Mouse (Mus musculus) CH12.LX (cell line): ENCODE measurements at regions not wholly inside any gene's neighbourhood (a gene's known extent, or its start where the extent isn't known, plus 50 kb on each side); places are given as distances from the start of the nearest gene placed in this dataset.

ENCODE experiments used
- DNase-seq: peaks from one replicate; pipeline ENCODE4 v3.0.0-alpha.2; 2013; ENCODE audit errors: extremely low read depth
- H3K27ac ChIP-seq: 2 replicates; pipeline ENCODE4 v1.5.1; 2012; ENCODE audit warnings: low read depth, mild to moderate bottlenecking, control low read depth, moderate library complexity; ENCODE audit not compliant: insufficient read depth
- H3K27me3 ChIP-seq: replicated peaks from 2 replicates; pipeline ENCODE3; 2012; ENCODE audit warnings: inconsistent platforms
- H3K36me3 ChIP-seq, 2 experiments: replicated peaks in 1 of 2; 2 replicates each; pipeline versions ENCODE3 to v1.6.1; 2012; ENCODE audit warnings: inconsistent platforms in 1 of 2, low read length in 1 of 2, mild to moderate bottlenecking in 1 of 2, mixed read lengths in 1 of 2, moderate library complexity in 1 of 2; ENCODE audit not compliant: control insufficient read depth in 1 of 2, insufficient read depth in 1 of 2
- H3K4me1 ChIP-seq, 2 experiments: 2 replicates each; pipeline ENCODE4 v1.6.1; 2012; ENCODE audit warnings: inconsistent platforms in 1 of 2, moderate library complexity in 1 of 2; ENCODE audit not compliant: insufficient read depth in 2 of 2, control insufficient read depth in 1 of 2
- H3K4me2 ChIP-seq: 2 replicates; pipeline ENCODE4 v1.6.1; 2012; ENCODE audit warnings: low read depth, mild to moderate bottlenecking, control low read depth; ENCODE audit not compliant: poor library complexity, insufficient read depth, severe bottlenecking
- H3K4me3 ChIP-seq, 3 experiments: fragments of 150-350 bp in 1 of 3; sonication (generic) in 1 of 3; replicated peaks in 1 of 3; 2 replicates each; pipeline versions ENCODE3 to v1.5.1; 2011 to 2012; ENCODE audit warnings: low read depth in 2 of 3, low read length in 2 of 3, mild to moderate bottlenecking in 2 of 3, moderate library complexity in 2 of 3, control low read depth in 1 of 3, improper control_type of control experiment in 1 of 3, inconsistent platforms in 1 of 3, mixed read lengths in 1 of 3; ENCODE audit not compliant: poor library complexity in 1 of 3
- H3K79me2 ChIP-seq: replicated peaks from 2 replicates; pipeline ENCODE4 v1.6.1; 2012; ENCODE audit warnings: mild to moderate bottlenecking, moderate library complexity; ENCODE audit not compliant: control insufficient read depth, poor library complexity, insufficient read depth, severe bottlenecking; ENCODE audit errors: extremely low read depth
- H3K9ac ChIP-seq: 2 replicates; pipeline ENCODE4 v1.6.1; 2012; ENCODE audit warnings: low read depth, mild to moderate bottlenecking, control low read depth, moderate library complexity; ENCODE audit not compliant: insufficient read depth
- H3K9me3 ChIP-seq: replicated peaks from 2 replicates; pipeline ENCODE3; 2012; ENCODE audit warnings: low read length, inconsistent platforms, mixed read lengths
- BHLHE40 ChIP-seq: IDR thresholded peaks from 2 replicates; pipeline ENCODE4 v1.6.1; 2011; ENCODE audit warnings: mild to moderate bottlenecking, low read depth, low read length, improper control_type of control experiment
- CTCF ChIP-seq, 2 experiments: IDR thresholded peaks in 1 of 2; conservative IDR thresholded peaks in 1 of 2; 2 replicates each; pipeline ENCODE4 v1.5.1; 2011 to 2012; ENCODE audit warnings: low read depth in 2 of 2, low read length in 2 of 2, improper control_type of control experiment in 1 of 2, inconsistent platforms in 1 of 2, mild to moderate bottlenecking in 1 of 2, moderate library complexity in 1 of 2
- EP300 ChIP-seq: IDR thresholded peaks from 2 replicates; pipeline ENCODE4 v1.6.1; 2011; ENCODE audit warnings: low read length, improper control_type of control experiment
- ETS1 ChIP-seq: conservative IDR thresholded peaks from 2 replicates; pipeline ENCODE4 v1.6.1; 2012; ENCODE audit warnings: low read depth, mild to moderate bottlenecking, inconsistent platforms, low read length, improper control_type of control experiment, moderate library complexity
- JUN ChIP-seq: IDR thresholded peaks from 2 replicates; pipeline ENCODE4 v1.6.1; 2011; ENCODE audit warnings: low read depth, mild to moderate bottlenecking, low read length, improper control_type of control experiment, moderate library complexity; ENCODE audit not compliant: insufficient read depth
- JUND ChIP-seq: conservative IDR thresholded peaks from 2 replicates; pipeline ENCODE4 v1.6.1; 2011; ENCODE audit warnings: low read depth, low read length, improper control_type of control experiment
- KAT2A ChIP-seq: IDR thresholded peaks from 2 replicates; pipeline ENCODE4 v1.6.1; 2012; ENCODE audit warnings: low read length, improper control_type of control experiment, inconsistent platforms; ENCODE audit not compliant: insufficient replicate concordance
- MAFK ChIP-seq: IDR thresholded peaks from 2 replicates; pipeline ENCODE4 v1.6.1; 2011; ENCODE audit warnings: low read length, improper control_type of control experiment; ENCODE audit not compliant: insufficient replicate concordance
- MEF2A ChIP-seq: IDR thresholded peaks from 2 replicates; pipeline ENCODE4 v1.6.1; 2014; ENCODE audit warnings: low read depth, mild to moderate bottlenecking, inconsistent platforms, low read length, improper control_type of control experiment, borderline replicate concordance
- MYC ChIP-seq: IDR thresholded peaks from 2 replicates; pipeline ENCODE4 v1.6.1; 2011; ENCODE audit warnings: low read depth, mild to moderate bottlenecking, improper control_type of control experiment, low read length
- NELFE ChIP-seq: IDR thresholded peaks from 2 replicates; pipeline ENCODE4 v1.6.1; 2011; ENCODE audit warnings: low read depth, low read length, improper control_type of control experiment
- NRF1 ChIP-seq: IDR thresholded peaks from 2 replicates; pipeline ENCODE4 v1.6.1; 2014; ENCODE audit warnings: low read depth, mild to moderate bottlenecking, inconsistent platforms, low read length, improper control_type of control experiment, moderate library complexity
- PAX5 ChIP-seq: IDR thresholded peaks from 2 replicates; pipeline ENCODE4 v1.6.1; 2012; ENCODE audit warnings: low read length, inconsistent platforms, mixed read lengths
- RAD21 ChIP-seq: IDR thresholded peaks from 2 replicates; pipeline ENCODE4 v1.6.1; 2011; ENCODE audit warnings: low read depth, mild to moderate bottlenecking, low read length, improper control_type of control experiment, moderate library complexity
- RCOR1 ChIP-seq: conservative IDR thresholded peaks from 2 replicates; pipeline ENCODE4 v1.6.1; 2012; ENCODE audit warnings: low read depth, mild to moderate bottlenecking, inconsistent platforms, low read length, improper control_type of control experiment
- SIN3A ChIP-seq: IDR thresholded peaks from 2 replicates; pipeline ENCODE4 v1.6.1; 2012; ENCODE audit warnings: low read length, improper control_type of control experiment, inconsistent platforms
- TBP ChIP-seq: conservative IDR thresholded peaks from 2 replicates; pipeline ENCODE4 v1.6.1; 2011; ENCODE audit warnings: low read depth, low read length, improper control_type of control experiment
- UBTF ChIP-seq: IDR thresholded peaks from 2 replicates; pipeline ENCODE4 v1.6.1; 2012; ENCODE audit warnings: low read depth, mild to moderate bottlenecking, inconsistent platforms, low read length, improper control_type of control experiment, moderate library complexity
- USF1 ChIP-seq: IDR thresholded peaks from 2 replicates; pipeline ENCODE4 v1.6.1; 2014; ENCODE audit warnings: low read depth, mild to moderate bottlenecking, inconsistent platforms, low read length, improper control_type of control experiment
- ZNF384 ChIP-seq: IDR thresholded peaks from 2 replicates; pipeline ENCODE4 v1.6.1; 2012; ENCODE audit warnings: low read depth, low read length, improper control_type of control experiment, inconsistent platforms
- dilution Hi-C: fragments of 300-500 bp; cut with MboI; formaldehyde crosslinking; loops from 2 replicates; pipeline ENCODE4 v1.14.3; 2020; ENCODE audit warnings: low sequenced_read_pairs; ENCODE audit not compliant: extremely low pct_unique_long_range_greater_than_20kb, extremely low pct_ligation_motif_present
- in situ Hi-C: fragments of 300-500 bp; cut with MboI; formaldehyde crosslinking; loops from 3 replicates; pipeline ENCODE4 v1.14.3; 2019; ENCODE audit warnings: low sequenced_read_pairs, low pct_ligation_motif_present, low pct_unique_long_range_greater_than_20kb, mixed read lengths

DNA sequence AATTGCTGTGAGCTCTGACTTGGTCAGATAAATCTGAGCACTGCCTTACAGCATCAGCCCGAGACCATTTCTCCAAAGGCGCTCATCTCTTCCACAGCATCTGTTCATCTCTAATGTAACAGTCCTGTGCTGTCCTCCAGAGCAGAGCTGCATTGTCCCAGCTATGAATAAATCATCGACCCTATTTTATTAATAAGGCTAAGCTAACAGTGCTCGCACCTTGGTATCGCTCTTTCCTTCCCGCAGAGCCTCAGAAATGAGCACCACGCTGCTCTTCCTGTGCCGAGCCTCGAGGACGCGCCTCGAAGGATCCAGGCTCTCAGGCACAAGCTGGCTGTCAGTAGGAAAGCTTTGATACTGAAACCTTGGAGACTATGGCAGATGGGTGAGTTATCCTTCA, 91.5 kb downstream of the Fzd1 start:
- H3K79me2 ChIP-seq = no peaks in the 10 kb centered on the region
- no peak overlapping the region for H3K9ac ChIP-seq
- DNase-seq = no peak
- in situ Hi-C loops = no loop called here
- dilution Hi-C loops = no loop called here
- no peak overlapping the region for H3K27ac ChIP-seq
- TF ChIP-seq MYC = no peak
- no peak for TF ChIP-seq SIN3A
- TF ChIP-seq USF1 = no peak
- TF ChIP-seq ZNF384 = no peak
- TF ChIP-seq UBTF = no peak
- TF ChIP-seq RAD21 = no peak
- no peak for TF ChIP-seq MEF2A
- no peak for TF ChIP-seq CTCF (conservative IDR thresholded peaks at IDR 0.05 in 1 of 2, IDR thresholded peaks at IDR 0.05 in 1 of 2; ENCODE audit: low read depth in 2 of 2, low read length in 2 of 2)
- TF ChIP-seq JUND = no peak
- no peak for TF ChIP-seq NRF1
- TF ChIP-seq JUN = no peak
- no peak for TF ChIP-seq NELFE
- TF ChIP-seq KAT2A = no peak
- TF ChIP-seq RCOR1 = no peak
- no peak for TF ChIP-seq TBP
- TF ChIP-seq PAX5 = no peak
- no peaks in the 10 kb centered on the region for H3K9me3 ChIP-seq
- H3K27me3 ChIP-seq = no peaks in the 10 kb centered on the region
- no peaks in the 10 kb centered on the region for H3K4me1 ChIP-seq
- H3K4me3 ChIP-seq = no peak overlapping the region
- H3K36me3 ChIP-seq = no peaks in the 10 kb centered on the region
- no peak overlapping the region for H3K4me2 ChIP-seq

DNA sequence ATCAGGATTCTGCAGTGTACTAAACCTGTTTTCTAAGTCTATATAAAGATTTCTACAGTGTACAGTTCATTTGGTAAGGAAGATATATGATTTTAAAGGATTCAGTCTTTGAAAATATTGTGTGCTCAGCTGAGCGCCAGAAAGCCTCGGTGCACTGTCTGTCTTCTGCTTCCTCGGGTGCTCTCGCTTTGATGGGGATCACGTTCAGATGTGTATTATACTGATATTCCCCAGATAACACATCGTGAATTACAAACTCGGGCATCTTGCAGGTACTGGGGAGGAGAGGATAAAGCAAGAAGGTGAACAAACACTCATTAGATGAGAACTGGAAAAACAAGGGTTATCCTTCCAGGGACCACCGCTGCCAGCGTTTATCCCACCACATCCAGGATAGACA, 91.9 kb downstream of the Fzd1 start:
- TF ChIP-seq MYC (no peak), BHLHE40 (no peak), EP300 (no peak), USF1 (no peak), MAFK (no peak), ETS1 (no peak)
- DNase-seq = no peak
- no peaks in the 10 kb centered on the region for H3K27me3 ChIP-seq
- H3K4me1 ChIP-seq = no peaks in the 10 kb centered on the region
- in situ Hi-C loops = no loop called here
- no peak overlapping the region for H3K9ac ChIP-seq
- no peak overlapping the region for H3K27ac ChIP-seq
- no peaks in the 10 kb centered on the region for H3K79me2 ChIP-seq
- H3K9me3 ChIP-seq = no peaks in the 10 kb centered on the region
- no peak overlapping the region for H3K4me2 ChIP-seq
- no peaks in the 10 kb centered on the region for H3K36me3 ChIP-seq
- dilution Hi-C loops = no loop called here
- H3K4me3 ChIP-seq = no peak overlapping the region
